Mouse (Mus musculus) ES-Bruce4 (cell line): Measurements from ENCODE around the gene Fam57b.

Experiments used
- CTCF ChIP-seq: IDR thresholded peaks from one replicate; pipeline ENCODE4 v1.8.1; 2011; ENCODE audit warnings: low read depth, low read length
- POLR2A ChIP-seq: IDR thresholded peaks from one replicate; pipeline ENCODE4 v1.8.1; 2011; ENCODE audit warnings: low read length; ENCODE audit not compliant: insufficient read depth

DNA sequence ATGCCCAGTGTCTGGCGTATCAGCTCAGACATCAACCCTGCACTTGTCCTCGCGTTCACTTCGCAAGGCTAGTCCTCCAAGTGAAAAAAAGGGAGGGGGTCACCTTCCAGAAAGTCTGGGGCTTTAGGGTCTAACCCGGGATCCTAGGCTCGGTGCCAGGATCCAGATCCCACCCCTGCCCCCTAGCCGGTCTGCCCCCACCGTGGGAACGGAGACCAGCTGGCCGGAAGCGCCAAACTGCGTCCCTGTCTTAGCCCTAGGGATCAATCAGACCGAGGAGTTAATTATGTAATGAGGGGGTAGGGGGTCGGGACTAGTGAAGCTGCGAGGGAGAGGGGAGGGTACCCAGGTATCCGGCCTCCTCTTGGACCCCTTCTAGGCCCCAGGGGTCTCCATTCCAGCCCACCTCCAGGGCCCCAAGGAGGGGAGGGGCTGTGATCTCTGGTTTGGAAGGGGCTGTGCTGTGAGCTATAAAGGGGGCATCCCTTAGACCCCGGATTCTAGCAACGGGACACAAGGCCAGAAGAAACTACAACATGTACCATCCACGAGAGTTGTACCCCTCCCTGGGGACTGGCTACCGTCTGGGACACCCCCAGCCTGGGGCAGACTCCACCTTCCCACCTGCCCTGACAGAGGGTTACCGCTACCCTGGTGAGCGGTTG, 16.4 kb upstream of the Fam57b start, which contains the start of gene Tbx6:
- TF ChIP-seq CTCF, result no peak
- TF ChIP-seq POLR2A, result no peak
